Mouse (Mus musculus) liver, embryonic 16.5 days (tissue): ENCODE measurements around the gene Olfr1301. TPM values are rescaled to one million over a fixed set of nuclear protein-coding genes. Genes with fewer than 3 reads are reported as not detected.

Experiments used
- ATAC-seq: fragments of 200-750 bp; cut with Nextera tagmentation; 2 replicates; pipeline ENCODE4 v1.8.0; 2017; ENCODE audit warnings: low read depth, mild to moderate bottlenecking, moderate number of reproducible peaks, moderate library complexity
- H3K27ac ChIP-seq: fragments of 300-500 bp; sonication (generic); 2 replicates; pipeline ENCODE4 v1.5.1; 2014; ENCODE audit warnings: mild to moderate bottlenecking, low read length
- H3K27me3 ChIP-seq: fragments of 300-500 bp; sonication (generic); 2 replicates; pipeline ENCODE4 v1.6.1; 2014; ENCODE audit warnings: low read depth, low read length, mixed read lengths; ENCODE audit not compliant: control insufficient read depth, insufficient read depth
- H3K36me3 ChIP-seq: fragments of 300-500 bp; sonication (generic); 2 replicates; pipeline ENCODE4 v1.6.1; 2014; ENCODE audit warnings: mild to moderate bottlenecking; ENCODE audit not compliant: control insufficient read depth, insufficient read depth
- H3K4me1 ChIP-seq: fragments of 300-500 bp; sonication (generic); 2 replicates; pipeline ENCODE4 v1.6.1; 2014; ENCODE audit warnings: low read depth, low read length, mixed read lengths; ENCODE audit not compliant: control insufficient read depth
- H3K4me2 ChIP-seq: fragments of 300-500 bp; sonication (generic); 2 replicates; pipeline ENCODE4 v1.6.1; 2014; ENCODE audit warnings: low read depth, low read length, mixed read lengths
- H3K4me3 ChIP-seq: fragments of 300-500 bp; sonication (generic); 2 replicates; pipeline ENCODE4 v1.5.1; 2014; ENCODE audit warnings: low read depth, mild to moderate bottlenecking, low read length
- H3K9ac ChIP-seq: fragments of 300-500 bp; sonication (generic); 2 replicates; pipeline ENCODE4 v1.6.1; 2014; ENCODE audit warnings: low read depth, low read length
- H3K9me3 ChIP-seq: fragments of 300-500 bp; sonication (generic); replicated peaks from 2 replicates; pipeline ENCODE4 v1.6.1; 2016; ENCODE audit warnings: low read length; ENCODE audit not compliant: control insufficient read depth
- WGBS: fragments of 180-500 bp; shearing (Covaris S2); extraction: QIAGEN DNeasy Blood & Tissue Kit; methylation state at CpG from one replicate; pipeline ENCODE4 v1.1.7; 2014; ENCODE audit not compliant: insufficient replicate concordance; 5-methylcytosine and 5-hydroxymethylcytosine counted together
- polyA plus RNA-seq: library from polyadenylated mRNA; unstranded; fragments of >200 nt; fragmentation: Nextera tagmentation; extraction: Ambion mirVana; gene quantifications from 2 replicates; pipeline ENCODE4 v1.2.1, GENCODE M21; 2015

Gene Olfr1301
- not detected in 2 replicates for polyA plus RNA-seq

DNA sequence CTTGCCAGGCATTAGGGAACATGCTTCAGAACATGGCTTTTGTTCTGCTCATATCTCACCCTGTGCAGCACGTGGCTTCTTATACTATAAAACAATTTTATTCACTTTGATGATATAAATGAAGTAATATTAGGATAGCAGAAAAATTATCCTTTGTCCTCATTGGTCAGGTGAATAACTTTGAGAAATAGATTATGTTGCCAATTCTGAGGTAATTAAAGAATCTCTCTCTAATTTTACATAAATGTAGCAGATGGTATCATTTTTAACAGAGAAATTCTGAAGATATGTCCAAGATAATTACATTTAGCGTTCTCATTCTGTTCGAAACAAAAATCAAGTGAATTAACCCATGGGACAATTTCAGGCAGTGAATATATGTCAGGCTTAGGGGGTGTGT lies at the start of gene Olfr1301:
Gene Olfr1301 (plus strand): TSS at position 301 of the 400 bp plus-strand sequence.
- 53% methylated on average over 3 of the region's 3 CpGs for WGBS
- Histone ChIP-seq H3K4me2 (no peak within 1 kb of the TSS), H3K27ac (no peak within 1 kb of the TSS), H3K9ac (no peak within 1 kb of the TSS), H3K4me3 (no peak within 1 kb of the TSS), H3K27me3 (no peaks in the 10 kb centered on the region), H3K4me1 (no peaks in the 10 kb centered on the region), H3K36me3 (no peaks in the 10 kb centered on the region), H3K9me3 (no peaks in the 10 kb centered on the region)
- no peak for ATAC-seq

DNA sequence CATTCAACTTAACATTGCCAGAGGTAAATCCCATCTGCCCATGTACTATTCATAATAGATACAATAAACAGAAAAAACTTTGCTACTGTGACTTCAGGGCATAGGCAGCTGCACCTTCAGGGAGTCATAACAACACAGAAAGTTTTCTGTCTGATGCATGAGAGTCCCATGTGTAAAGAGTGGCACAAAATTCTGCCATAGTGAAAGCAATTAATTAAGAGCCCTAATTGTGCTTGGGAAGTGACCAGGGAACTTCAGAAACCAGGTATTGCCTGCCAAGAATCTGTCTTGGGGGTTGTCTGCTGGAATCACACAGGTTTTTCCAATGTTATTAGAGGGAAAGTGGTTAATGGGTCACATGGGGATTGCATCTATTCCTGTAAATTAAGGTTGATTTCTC lies 24.1 kb upstream of the Olfr1301 start:
- no peak overlapping the region for H3K4me2 ChIP-seq
- no peak overlapping the region for H3K4me3 ChIP-seq
- H3K9me3 ChIP-seq: no peaks in the 10 kb centered on the region; the same call in 1 of the 2 replicates
- no peak overlapping the region for H3K27ac ChIP-seq
- no peak overlapping the region for H3K9ac ChIP-seq
- ATAC-seq: no peak
- H3K27me3 ChIP-seq: no peaks in the 10 kb centered on the region
- H3K4me1 ChIP-seq: no peaks in the 10 kb centered on the region
- no peaks in the 10 kb centered on the region for H3K36me3 ChIP-seq

DNA sequence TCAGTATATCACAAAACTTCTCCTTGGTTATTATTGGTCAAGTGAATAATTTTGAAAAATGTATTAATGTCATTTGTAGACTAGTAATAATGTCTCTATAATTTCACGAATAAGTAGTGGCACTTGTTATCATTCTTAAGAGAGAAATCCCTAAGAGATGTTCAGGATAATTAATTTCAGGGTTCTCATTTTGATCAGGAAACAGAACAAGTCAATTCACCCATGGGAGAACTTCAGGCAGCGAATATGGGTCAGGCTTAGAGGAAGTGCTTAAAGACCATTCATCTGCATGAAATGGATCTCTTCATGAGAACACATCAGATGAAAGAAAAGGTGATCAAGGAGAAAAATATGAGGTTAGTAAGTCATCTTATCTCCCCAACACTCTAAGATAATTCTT lies 26.3 kb downstream of the Olfr1301 start, which contains the start of gene Olfr1302:
Gene Olfr1302 (plus strand): TSS at position 301 of the 400 bp plus-strand sequence.
- Histone ChIP-seq H3K4me2 (no peak within 1 kb of the TSS), H3K9ac (no peak within 1 kb of the TSS), H3K27ac (no peak within 1 kb of the TSS), H3K36me3 (no peaks in the 10 kb centered on the region), H3K27me3 (no peaks in the 10 kb centered on the region), H3K4me1 (no peaks in the 10 kb centered on the region), H3K9me3 (no peaks in the 10 kb centered on the region; the same call in 1 of the 2 replicates), H3K4me3 (no peak within 1 kb of the TSS)
- WGBS: 36% methylated on average over 2 of the region's 2 CpGs
- ATAC-seq: no peak

Other genes with a start within 250 kb of the Olfr1301 start
- not detected in 2 replicates for gene Olfr1293-ps, start 225.8 kb upstream of the Olfr1301 start, polyA plus RNA-seq
- gene Olfr1294, start 210.7 kb upstream of the Olfr1301 start, polyA plus RNA-seq: not detected in 2 replicates
- not detected in 2 replicates for gene Olfr1295, start 181.3 kb upstream of the Olfr1301 start, polyA plus RNA-seq
- not detected in 2 replicates for gene Olfr1297, start 124.5 kb upstream of the Olfr1301 start, polyA plus RNA-seq
- not detected in 2 replicates for gene Olfr1298, start 101.8 kb upstream of the Olfr1301 start, polyA plus RNA-seq
- gene Olfr1299, start 89.6 kb upstream of the Olfr1301 start, polyA plus RNA-seq: not detected in 2 replicates
- gene Olfr1302, start 26.4 kb downstream of the Olfr1301 start, polyA plus RNA-seq: not detected in 2 replicates
- not detected in 2 replicates for gene Olfr1303, start 69.3 kb downstream of the Olfr1301 start, polyA plus RNA-seq
- not detected in 2 replicates for gene Olfr1305, start 126.1 kb downstream of the Olfr1301 start, polyA plus RNA-seq
- not detected in 2 replicates for gene Olfr1306, start 165.3 kb downstream of the Olfr1301 start, polyA plus RNA-seq
- not detected in 2 replicates for gene Olfr1307, start 198.4 kb downstream of the Olfr1301 start, polyA plus RNA-seq
- not detected in 2 replicates for gene Olfr1308, start 213.9 kb downstream of the Olfr1301 start, polyA plus RNA-seq
- not detected in 2 replicates for gene Olfr1309, start 239.3 kb downstream of the Olfr1301 start, polyA plus RNA-seq